Mouse (Mus musculus) testis, postnatal 14 days (tissue): ENCODE data around the gene Gtf2ird2.

Experiments used
- DNase-seq: peaks from one replicate; pipeline ENCODE4 v3.0.0; 2021; ENCODE audit warnings: low spot score

The Gtf2ird2 gene

DNA sequence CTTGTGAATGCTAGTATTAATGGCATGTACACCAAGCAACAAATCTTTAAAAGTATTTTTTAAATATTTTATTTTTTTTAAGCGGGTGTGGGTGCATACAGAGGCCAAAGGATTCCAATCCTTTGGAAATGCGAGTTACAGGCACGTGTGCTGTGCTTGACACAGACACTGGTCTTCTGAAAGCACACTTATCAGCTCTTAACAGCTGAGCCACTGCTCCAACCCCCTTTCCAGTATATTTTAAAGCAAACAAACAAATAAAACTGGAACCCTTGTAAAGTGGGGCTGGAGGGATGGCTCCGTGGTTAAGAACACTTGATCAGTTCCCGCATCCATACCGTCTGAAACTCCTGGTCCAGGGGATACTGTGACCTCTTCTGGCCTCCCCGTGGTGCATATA lies 657 bp upstream of the Gtf2ird2 start:
- DNase-seq, result no peak

DNA sequence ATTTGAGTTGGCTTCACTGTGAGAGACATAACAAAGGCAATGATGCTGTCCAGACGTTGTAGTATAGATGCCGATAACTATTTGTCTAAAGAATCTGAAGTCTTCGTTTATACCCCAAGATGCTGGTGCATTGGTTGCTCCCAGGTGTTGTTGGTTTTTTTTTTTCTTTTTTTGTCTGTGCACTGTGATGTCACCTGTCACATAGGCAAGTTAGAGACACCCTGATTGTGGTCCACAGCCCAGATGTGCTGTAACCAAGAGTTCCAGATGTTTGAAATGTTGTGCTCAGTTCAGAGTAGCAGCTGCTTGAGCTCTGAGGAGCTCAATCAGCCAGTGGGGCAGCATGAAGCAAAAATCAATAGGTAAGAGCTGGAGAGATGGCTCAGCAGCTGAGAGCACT lies 2.2 kb downstream of the Gtf2ird2 start:
- no peak for DNase-seq

DNA sequence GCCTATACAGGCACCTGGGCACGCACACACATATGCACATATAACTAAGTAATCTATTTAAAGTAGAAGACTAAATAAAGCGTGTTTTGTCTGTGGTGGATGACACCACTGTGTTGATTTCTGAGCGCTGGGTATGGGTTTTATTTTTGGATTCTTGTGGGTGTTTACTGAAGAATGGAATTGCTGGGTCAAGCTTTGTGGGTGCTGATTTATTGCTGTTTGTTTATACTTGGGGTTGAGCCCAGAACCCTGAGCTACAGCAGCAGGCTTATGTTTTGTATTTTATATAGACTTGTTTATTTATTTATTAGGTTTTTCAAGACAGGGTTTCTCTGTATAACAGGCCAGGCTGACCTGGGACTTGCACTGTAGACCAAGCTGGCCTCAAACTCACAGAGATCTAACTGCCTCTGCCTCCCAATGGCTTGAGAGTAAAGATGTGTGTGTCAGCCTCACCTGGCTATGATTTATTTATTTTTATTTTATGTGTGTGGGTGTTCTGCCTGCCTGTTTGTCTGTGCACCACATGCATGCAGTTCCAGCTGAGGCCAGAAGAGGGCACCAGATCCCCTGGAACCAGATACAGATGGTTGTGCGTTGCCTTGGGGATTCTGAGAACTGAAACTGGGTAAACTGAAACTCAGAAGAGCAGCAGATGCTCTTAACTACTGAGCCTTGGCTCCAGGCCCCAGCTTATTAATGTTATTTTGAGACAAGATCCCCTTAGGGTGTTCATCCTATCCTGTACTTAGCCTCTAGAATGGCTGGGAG lies 3.3 kb downstream of the Gtf2ird2 start:
- DNase-seq, result peak; percentile 49

DNA sequence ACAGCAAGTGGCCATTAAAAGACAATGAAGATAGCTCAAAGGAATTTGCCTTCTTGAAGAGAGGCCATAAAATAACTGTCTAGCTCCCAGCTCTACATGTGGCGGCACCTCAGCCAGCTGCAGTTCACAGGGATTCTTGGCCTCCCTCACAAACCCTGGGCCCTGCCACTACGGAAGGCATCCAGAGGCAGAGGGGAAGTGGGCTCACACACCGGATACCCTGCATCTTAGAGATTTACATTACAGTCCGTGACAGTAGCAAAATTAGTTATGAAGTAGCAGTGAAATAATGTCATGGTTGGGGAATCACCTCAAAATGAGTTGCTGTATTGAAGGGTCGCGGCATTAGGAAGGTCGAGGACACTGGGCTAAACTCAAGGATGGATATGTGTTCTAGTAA lies 4.8 kb downstream of the Gtf2ird2 start:
- no peak for DNase-seq

DNA sequence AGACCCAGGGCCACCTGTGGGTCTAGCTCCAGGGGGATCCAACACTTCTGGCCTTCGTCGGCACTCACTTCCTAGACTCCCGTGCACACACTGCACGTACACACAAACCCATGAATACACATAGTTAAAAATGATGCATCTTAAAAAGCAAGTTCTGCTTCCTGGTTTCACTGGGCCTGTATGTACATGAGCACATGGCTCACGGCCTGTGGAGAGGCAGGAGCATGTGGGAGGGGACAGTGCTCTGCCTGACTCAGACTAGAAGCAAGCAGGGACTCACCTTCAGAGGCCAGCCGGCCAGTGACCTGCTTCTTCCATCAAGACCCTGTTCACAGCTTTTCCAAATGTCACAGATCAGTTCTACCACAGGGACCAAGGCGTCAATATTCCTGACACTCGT lies 9.8 kb downstream of the Gtf2ird2 start:
- no peak for DNase-seq

DNA sequence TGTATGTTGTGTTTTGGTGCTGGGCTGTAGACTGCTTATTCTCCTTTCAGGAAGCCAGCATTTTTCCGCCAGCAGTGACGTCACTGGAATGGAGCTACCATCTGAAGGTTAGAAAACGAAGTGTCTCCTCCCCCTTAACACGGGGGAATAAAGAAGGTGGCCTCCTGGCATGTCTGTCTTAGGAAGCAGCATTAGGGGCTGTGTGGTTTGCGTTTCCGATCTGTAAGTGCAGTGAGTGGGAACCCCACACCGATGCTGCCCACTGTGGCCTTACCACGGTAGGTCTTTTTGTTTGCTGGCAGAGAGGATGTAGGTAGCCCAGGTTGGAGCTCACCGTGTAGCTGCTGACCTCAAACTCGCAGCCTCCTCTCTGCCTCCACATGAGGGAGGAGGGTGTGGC lies 22.9 kb downstream of the Gtf2ird2 start:
- DNase-seq, result no peak

DNA sequence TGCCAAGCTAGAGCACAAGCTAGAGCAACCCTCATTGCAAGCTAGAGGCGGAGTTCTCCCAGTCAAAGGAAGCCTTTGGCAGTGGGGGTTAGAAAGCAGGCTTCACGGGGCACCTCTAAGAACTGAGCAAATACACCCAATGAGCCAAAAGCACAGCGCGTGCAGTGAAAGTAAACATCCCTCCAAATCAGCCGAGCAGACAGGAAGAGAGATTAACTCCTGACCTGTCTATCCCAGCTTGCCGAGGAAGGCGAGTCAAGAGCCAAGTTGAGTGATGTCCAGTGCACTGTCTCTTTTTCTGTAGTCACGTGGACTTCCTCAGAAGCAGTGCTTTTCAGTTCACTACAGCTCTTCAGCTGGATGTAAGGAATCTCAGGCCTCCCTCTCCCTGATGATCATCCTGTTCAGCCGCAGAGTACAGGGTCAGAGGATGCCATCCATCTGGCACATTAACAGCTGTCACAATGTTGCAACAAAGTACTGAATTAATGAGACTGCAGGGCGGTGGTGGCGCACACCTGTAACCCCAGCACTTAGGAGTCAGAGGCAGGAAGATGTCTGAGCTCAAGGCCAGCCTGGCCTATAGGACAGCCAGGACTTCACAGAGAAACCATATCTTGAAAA lies 26.2 kb downstream of the Gtf2ird2 start:
- peak; percentile 74 for DNase-seq

DNA sequence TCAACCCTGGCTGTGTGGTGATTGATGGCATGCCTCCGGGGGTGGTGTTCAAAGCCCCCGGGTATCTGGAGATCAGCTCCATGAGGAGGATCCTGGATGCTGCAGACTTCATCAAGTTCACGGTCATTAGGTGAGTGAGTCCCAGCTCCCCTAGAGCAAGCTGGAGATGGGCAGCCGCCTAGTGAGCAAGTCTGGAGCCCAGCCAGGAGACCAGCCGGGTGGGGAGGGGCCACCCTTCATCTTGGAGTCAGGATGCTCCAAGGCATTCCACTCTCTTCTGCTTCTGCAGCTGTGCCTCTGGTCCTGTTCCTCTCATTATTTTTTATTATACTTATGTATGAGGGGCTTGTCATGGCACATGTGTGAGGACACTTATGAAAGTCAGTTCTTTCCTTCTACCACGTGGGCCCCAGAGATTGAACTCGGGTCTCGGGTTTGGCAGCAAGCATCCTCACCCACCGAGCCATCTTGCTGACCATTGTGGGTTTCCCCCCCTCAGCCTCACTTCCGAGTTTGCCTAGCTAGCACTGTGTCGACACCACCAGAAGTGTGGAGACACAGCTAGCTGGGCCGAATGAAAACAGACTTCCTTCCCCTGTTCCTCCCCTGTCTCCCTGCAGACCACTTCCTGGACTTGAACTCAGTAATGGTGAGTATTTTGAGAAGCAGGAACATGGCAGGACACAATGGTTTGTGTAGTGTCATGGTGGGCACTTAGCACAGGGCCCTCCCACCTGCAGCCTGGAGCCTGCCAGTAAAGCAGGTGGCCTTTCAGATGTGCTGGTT lies 30.4 kb downstream of the Gtf2ird2 start:
- no peak for DNase-seq

DNA sequence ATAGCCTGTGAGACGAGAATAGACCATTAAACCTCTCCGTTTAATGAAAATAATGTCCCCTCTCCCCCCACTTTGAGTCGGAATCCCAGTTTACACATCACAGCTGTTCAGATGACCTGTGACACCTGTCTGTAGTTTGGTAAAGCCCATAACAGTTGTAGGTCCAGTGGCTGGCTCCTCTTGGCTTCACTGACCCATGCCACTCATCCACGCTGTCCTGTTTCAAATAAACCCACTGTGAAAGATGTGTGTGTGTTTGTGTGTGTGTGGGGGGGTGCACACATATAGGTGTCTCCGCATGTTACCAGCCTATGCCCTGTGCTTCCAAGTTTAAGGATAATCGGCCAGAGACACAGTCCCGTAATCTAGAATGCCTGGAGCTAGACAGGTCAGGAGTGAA lies 34.1 kb downstream of the Gtf2ird2 start:
- no peak for DNase-seq

DNA sequence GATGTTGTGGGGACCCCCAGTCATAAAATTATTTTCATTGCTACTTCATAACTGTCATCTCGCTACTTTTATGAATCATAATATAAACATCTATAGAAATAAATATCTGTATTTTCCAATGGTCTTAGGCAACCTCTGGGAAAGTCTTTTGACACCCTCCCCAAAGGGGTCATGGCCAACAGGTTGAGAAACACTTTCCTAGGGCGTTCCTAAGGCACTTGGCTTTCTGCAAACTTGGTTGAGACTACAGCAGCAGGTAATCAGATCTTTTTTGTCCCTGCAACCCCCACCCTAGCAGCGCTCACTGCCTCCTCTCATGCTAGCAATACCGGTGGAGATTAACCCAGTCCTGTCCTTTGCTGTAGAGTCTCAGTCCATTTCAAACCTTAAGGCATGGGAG lies 37.5 kb downstream of the Gtf2ird2 start:
- no peak for DNase-seq

DNA sequence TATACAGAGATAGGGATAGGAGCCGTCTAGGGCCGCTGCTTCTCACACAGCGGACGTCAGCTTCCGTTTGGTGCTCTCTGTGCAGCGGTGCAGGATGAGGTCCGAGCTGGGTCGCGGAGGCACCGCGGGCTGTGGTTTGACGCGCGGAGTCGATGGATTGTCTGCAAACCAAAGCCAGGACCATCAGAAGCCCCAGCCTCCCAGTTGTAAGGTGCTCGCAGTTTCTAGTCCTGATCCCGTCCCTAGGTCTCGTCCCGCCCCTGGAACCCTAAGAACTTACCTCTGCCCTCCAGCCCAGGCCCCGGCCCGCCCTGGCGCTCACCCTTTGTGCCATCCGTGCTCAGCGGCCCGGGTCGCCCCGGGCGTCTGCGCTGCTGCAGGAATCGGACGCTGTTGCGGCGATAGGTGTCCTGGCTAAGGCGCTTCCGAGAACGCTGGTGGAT lies 37.9 kb downstream of the Gtf2ird2 start:
- DNase-seq, result no peak

DNA sequence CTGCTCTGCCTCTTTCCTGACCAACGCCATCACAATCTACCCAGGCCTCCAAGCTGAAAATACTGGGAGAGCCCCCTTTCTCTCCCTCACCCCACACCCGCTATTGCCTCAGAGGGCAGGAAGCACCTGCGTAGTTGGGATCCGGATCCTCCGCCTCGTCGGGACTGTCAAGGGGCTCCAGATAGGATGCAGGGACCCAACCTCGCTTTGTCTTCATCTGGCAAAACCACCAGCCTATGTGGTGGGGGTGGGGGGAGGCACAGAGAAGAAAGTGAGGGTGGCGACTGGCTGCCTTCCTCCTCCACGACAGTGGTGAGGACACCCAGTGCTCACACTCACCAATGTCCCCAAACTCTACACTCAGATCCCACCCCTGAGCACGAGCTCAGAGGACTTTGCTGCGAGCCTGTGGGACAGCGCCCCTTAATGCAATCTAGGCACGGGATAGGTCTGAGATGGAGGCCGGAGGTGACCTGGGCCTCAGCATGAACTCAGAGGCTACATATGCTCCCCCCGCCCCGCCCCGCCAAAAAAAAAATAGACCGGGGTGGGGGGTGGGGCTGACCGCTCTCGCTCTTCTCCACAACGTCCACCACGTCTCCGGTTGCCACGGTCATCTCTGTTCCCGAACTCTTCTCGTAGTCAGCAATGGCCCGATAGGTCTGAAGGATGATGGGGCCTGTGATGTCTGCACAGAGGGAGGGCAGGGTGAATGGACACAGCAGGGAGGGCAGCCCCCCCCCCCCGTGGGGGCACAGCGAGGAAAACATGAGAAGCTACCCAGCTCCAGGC lies 41.5 kb downstream of the Gtf2ird2 start:
- no peak for DNase-seq

DNA sequence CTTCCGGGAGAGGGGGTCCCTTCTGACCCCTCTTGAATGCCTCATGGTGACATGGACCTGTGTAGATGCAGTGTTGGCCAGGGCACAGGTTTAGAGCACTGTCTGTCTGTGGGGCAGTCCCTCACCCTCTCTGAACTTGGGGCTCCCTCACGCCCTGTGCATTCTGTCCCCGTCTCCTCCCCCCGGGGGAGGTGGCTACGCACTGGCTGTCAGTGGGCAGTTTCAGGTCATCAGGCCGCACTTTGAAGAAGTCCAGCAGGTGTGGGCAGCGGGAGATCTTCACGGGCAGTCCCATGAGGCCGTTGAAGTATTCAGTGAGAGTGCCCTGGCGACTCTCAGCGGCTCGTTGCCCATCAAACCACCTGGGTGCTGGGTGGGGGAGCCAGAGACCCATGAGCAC lies 43.1 kb downstream of the Gtf2ird2 start:
- DNase-seq, result no peak

DNA sequence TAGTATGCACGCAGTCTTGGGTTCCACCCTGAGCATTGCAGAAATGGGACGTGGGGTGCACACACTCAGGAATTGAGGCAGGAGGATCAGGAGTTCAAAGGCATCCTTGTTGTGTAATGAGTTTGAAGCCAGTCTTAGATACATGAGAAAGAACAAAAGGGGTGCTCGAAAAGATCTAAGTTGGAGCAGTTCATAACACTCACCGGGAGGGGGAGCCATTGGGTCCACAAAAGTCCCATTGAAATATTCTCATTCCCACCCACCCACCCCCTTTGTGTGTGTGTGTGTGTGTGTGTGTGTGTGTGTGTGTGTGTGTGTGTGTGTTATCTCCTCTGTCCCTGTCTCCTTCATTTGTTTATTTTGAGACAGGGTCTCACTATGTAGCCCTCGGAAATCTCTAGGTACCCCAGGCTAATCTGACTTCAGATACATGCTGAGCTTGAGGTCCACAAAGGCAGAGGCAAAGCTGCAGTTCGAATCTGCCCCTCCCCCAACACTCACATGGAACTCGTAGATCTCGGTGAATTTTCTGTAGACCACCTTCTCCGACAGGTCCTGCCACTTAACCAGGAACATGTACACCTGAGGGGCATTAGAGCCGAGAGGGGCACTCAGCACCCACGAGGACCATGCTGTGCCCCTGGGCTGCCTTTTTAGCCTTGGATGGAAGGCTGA lies 43.9 kb downstream of the Gtf2ird2 start:
- DNase-seq, result no peak

DNA sequence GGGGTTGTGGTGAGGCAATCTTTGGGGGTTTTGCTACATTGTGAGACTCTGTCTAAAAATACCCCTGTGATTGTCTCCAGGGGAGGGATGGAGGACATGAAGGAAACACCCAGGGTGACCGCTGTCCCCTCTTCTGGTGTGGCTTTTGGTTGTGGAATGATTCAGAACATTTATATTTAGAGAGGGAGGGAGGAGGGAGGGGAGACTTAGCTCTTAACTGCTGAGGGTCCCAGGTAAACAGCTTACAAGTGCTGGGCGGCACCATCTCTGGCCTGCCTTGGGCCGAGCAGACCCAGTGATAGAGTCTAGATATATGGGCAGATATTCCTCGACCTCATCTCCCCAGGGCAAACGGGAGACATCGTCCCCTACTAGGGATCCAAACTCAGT lies 44.4 kb downstream of the Gtf2ird2 start:
- DNase-seq, result no peak

DNA sequence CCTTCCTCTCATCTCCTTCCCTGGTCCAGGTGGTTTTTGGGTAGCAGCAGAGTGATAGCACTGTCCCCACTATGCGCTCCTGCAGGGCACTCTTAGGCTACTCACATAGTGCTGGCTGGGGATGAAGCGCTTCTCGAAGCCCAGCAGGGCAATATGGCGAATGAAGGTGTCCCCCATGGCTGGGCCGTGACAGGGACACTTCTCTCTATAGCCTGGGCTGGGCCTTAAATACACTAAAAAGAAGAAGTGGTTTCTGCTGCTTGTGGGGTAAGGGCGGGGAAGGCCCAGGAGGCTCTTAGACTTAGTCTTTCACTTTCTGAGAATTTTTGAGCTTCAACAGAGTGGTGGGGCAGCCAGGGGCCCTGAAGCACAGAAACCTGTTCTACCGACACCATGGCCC lies 45.6 kb downstream of the Gtf2ird2 start, which contains the start of gene Ncf1:
Ncf1 (minus strand) TSS at position 235 of the 400 bp plus-strand sequence.
- no peak for DNase-seq

DNA sequence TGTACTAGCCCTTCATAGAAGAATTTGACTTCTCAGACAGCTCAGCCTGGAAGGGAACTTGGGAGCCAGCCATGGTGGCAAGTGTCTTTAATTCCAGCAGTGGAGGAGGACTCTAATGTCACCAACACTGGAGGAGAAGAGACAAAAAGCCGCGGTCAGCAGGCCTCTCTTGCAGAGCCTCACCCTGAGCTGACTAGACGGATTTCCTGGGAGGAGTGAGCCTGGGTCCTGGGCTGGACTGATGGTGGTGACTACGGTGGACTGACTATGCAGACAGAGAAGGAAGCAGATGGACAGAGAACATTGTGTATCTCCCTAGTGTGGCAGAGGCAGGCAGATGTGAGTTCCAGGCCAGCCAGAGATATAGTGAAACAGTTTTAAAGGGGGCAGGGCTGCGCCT lies 47.6 kb downstream of the Gtf2ird2 start:
- DNase-seq, result no peak

DNA sequence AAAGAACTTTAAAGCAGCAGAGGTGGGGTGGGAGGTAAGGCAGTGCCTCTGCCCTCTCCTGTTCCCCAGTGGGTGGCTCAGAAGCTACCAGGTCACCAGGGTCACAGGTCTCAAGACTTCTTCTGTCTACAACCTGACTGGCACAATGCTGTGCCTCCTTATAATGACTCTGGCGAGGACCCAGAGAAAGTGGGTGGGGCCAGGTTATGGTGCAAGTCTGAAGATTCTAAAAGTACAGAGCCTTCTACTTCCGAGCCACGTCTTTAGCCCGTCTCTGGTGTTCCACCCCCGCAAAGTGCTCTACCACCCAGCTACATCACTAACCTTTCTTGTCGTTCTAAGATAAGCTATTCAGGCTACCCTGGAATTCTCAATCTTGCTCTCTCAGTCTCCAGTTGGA lies 48.3 kb downstream of the Gtf2ird2 start:
- no peak for DNase-seq

DNA sequence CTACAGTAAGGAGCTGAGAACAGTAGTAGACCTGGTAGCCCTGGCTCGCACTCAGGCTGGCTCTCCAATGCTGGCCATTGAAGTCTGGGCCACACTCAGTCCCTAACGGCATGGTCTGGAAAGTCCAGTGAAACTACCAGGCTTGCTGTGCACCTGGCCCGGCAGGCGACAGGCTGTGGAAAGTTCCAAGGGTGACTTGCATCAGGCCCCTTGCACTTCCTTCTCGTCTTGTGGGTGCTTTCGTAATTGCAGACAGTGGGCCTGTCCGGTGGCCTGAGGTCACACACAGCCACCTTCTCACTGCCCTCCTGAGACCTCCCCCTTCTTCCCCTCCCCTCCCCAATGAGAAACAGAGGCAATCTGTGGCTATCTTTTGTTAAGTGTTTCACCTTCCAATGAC lies 48.7 kb downstream of the Gtf2ird2 start:
- DNase-seq, result no peak

DNA sequence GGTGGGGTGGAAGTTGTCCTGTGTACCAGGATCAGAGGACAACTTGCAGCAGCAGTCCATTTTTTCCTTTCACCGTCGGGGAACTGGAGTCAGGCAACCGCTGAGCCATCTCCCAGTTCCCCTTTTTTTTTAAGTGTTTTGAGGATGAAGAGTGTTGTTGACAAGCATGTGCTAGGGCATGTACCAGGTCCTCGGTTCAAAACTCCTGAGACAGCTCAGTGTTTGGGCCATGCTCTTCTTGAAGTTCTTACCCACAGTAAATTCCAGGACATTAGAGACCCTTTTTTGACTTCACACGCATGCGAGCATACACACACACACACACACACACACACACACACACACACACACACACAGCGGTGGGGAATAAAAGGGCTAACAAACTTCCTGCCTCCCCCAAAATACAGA lies 49.4 kb downstream of the Gtf2ird2 start:
- DNase-seq, result no peak

DNA sequence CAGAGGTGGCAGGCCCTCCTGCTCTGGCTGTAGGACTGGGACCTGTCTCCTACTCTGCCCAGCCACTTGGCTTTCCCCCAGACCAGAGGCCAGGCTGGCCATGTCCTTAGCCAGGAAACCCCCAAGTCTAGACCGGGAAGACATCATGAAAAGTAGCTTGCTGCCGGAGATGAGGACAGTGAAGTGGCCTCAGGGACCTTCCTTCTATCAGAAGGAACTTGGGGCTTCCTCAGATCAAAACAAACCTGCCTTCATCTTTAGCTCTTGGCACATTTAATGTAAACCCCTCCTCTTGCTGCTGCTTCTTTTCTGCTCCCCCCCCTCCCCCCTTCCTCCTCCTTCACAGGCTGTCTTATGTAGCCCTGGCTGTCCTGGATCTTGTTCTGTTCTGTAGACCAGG lies 50.4 kb downstream of the Gtf2ird2 start:
- no peak for DNase-seq

DNA sequence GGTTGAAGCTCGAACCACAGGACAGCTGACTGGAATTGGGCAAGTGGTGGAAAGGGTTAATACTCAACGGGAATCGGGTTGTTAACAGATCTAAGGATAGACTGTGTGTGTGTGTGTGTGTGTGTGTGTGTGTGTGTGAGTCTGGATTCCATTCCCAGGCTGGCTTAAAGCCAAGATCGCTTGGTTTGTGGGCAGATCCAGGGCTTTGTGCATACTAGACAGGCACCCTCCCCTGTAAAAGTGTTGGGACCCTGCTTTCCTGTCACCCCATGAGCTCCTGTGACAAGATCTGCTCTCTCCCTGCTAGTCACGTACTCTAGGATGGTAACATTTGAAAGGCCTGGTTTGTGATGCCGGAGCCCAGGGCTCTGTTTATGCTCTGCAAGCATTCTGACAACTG lies 51.3 kb downstream of the Gtf2ird2 start:
- no peak for DNase-seq
